Mouse (Mus musculus): ENCODE results near the gene Map3k10. TPM values are rescaled to one million over a fixed set of nuclear protein-coding genes. Genes with fewer than 3 reads are reported as not detected.

The Map3k10 gene
- total RNA-seq, 4 experiments from 2014 or later = 18.4 to 21.5 (median 20.8) TPM

GRCm38 (mm10) chr7:27609285-27609684, 65.1 kb downstream of the Map3k10 start:
- no peak for DNase-seq (ENCODE audit: low spot score)

- no peak for DNase-seq (ENCODE audit: low spot score)
These were observed 66.3 kb downstream of the Map3k10 start for GRCm38 (mm10) chr7:27608130-27608529.

GRCm38 (mm10) chr7:27607580-27607979, 66.8 kb downstream of the Map3k10 start:
- peak; percentile 75 for DNase-seq (ENCODE audit: low spot score)

- no peak for DNase-seq (ENCODE audit: low spot score)
These were observed 67.7 kb downstream of the Map3k10 start for GRCm38 (mm10) chr7:27606481-27607254.

Other genes with a start within 250 kb of the Map3k10 start
- under 1 TPM; 0.22 to 0.49 (median 0.30) TPM for gene Sptbn4, start 226.9 kb downstream of the Map3k10 start, total RNA-seq (2022)
- 10 to 100 TPM; 27.7 to 29.2 (median 29.0) TPM for gene Blvrb, start 226.6 kb downstream of the Map3k10 start, total RNA-seq (2022)
- gene Sertad3, start 200.8 kb downstream of the Map3k10 start, total RNA-seq (2022) = 1 to 10 TPM; 4.8 to 5.7 (median 5.6) TPM
- gene Sertad1, start 187.7 kb downstream of the Map3k10 start, total RNA-seq (2022) = 10 to 100 TPM in 3 of 4 experiments, 1 to 10 TPM in 1; 8.4 to 11.5 (median 10.2) TPM
- gene Prx, start 175.3 kb downstream of the Map3k10 start, total RNA-seq (2022) = 1 to 10 TPM in 1 of 4 experiments, under 1 TPM in 3; 0.75 to 1.0 (median 0.80) TPM
- gene Hipk4, start 151.3 kb downstream of the Map3k10 start, total RNA-seq (2022) = under 1 TPM in 3 of 4 experiments, not detected in 1; 0.14 to 0.16 (median 0.14) TPM
- 10 to 100 TPM; 26.8 to 33.5 (median 30.5) TPM for gene Pld3, start 121.4 kb downstream of the Map3k10 start, total RNA-seq (2022)
- 10 to 100 TPM; 67.6 to 72.3 (median 70.8) TPM for gene 2310022A10Rik, start 121.4 kb downstream of the Map3k10 start, total RNA-seq (2022)
- 100 to 1,000 TPM; 169 to 227 (median 202) TPM for gene Akt2, start 83.0 kb downstream of the Map3k10 start, total RNA-seq (2022)
- gene Ttc9b, start 20.7 kb downstream of the Map3k10 start, total RNA-seq (2022) = not detected
- 1 to 10 TPM in 1 of 4 experiments, under 1 TPM in 3; 0.56 to 1.9 (median 0.71) TPM for gene Zfp607b, start 14.7 kb upstream of the Map3k10 start, total RNA-seq (2022)
- gene Zfp60, start 56.8 kb upstream of the Map3k10 start, total RNA-seq (2022) = 1 to 10 TPM; 8.0 to 9.5 (median 8.8) TPM
- 1 to 10 TPM; 4.0 to 4.9 (median 4.7) TPM for gene Zfp626, start 132.6 kb upstream of the Map3k10 start, total RNA-seq (2022)
- 1 to 10 TPM; 1.9 to 2.5 (median 2.2) TPM for gene Zfp59, start 164.0 kb upstream of the Map3k10 start, total RNA-seq (2022)
- 1 to 10 TPM; 2.5 to 3.3 (median 2.9) TPM for gene Zfp607a, start 182.9 kb upstream of the Map3k10 start, total RNA-seq (2022)